Mouse (Mus musculus) neural tube, embryonic 11.5 days (tissue): ENCODE data around the gene Slc44a1. TPM values are rescaled to one million over a fixed set of nuclear protein-coding genes. Genes with fewer than 3 reads are reported as not detected.

ENCODE experiments used
- ATAC-seq: fragments of 200-750 bp; cut with Nextera tagmentation; 2 replicates; pipeline ENCODE4 v1.8.0; 2017; ENCODE audit warnings: moderate number of reproducible peaks, mild to moderate bottlenecking, moderate TSS enrichment, moderate library complexity; ENCODE audit not compliant: insufficient read depth, low FRiP score, low TSS enrichment
- DNase-seq: peaks from one replicate; pipeline ENCODE4 v3.0.0-alpha.2; 2015; ENCODE audit warnings: low spot score
- H3K27ac ChIP-seq: fragments of 300-500 bp; sonication (generic); 2 replicates; pipeline ENCODE4 v1.5.1; 2014; ENCODE audit warnings: low read depth, mild to moderate bottlenecking, low read length
- H3K27me3 ChIP-seq: fragments of 300-500 bp; sonication (generic); 2 replicates; pipeline ENCODE4 v1.6.1; 2014; ENCODE audit warnings: mild to moderate bottlenecking, low read length, mixed read lengths; ENCODE audit not compliant: control insufficient read depth, insufficient read depth
- H3K36me3 ChIP-seq: fragments of 300-500 bp; sonication (generic); 2 replicates; pipeline ENCODE4 v1.6.1; 2014; ENCODE audit warnings: mild to moderate bottlenecking, low read length, moderate library complexity, mixed read lengths; ENCODE audit not compliant: control insufficient read depth, insufficient read depth
- H3K4me1 ChIP-seq: fragments of 300-500 bp; sonication (generic); 2 replicates; pipeline ENCODE4 v1.6.1; 2014; ENCODE audit warnings: low read length, mixed read lengths; ENCODE audit not compliant: control insufficient read depth, insufficient read depth
- H3K4me2 ChIP-seq: fragments of 300-500 bp; sonication (generic); 2 replicates; pipeline ENCODE4 v1.6.1; 2014; ENCODE audit warnings: low read depth, mild to moderate bottlenecking, moderate library complexity
- H3K4me3 ChIP-seq: fragments of 300-500 bp; sonication (generic); 2 replicates; pipeline ENCODE4 v1.5.1; 2014; ENCODE audit warnings: low read depth, low read length
- H3K9ac ChIP-seq: fragments of 300-500 bp; sonication (generic); 2 replicates; pipeline ENCODE4 v1.6.1; 2014; ENCODE audit warnings: mild to moderate bottlenecking, low read length
- H3K9me3 ChIP-seq: fragments of 300-500 bp; sonication (generic); 2 replicates; pipeline ENCODE4 v1.6.1; 2016; ENCODE audit warnings: low read length; ENCODE audit not compliant: control insufficient read depth
- WGBS: fragments of 180-500 bp; shearing (Covaris S2); extraction: QIAGEN DNeasy Blood & Tissue Kit; methylation state at CpG from one replicate; pipeline ENCODE4 v1.1.7; 2014; 5-methylcytosine and 5-hydroxymethylcytosine counted together
- polyA plus RNA-seq: library from polyadenylated mRNA; unstranded; fragments of >200 nt; fragmentation: Nextera tagmentation; extraction: Ambion mirVana; gene quantifications from 2 replicates; pipeline ENCODE4 v1.2.1, GENCODE M21; 2014

Gene Slc44a1
- polyA plus RNA-seq: 21.7 and 23.1 TPM in 2 replicates

DNA sequence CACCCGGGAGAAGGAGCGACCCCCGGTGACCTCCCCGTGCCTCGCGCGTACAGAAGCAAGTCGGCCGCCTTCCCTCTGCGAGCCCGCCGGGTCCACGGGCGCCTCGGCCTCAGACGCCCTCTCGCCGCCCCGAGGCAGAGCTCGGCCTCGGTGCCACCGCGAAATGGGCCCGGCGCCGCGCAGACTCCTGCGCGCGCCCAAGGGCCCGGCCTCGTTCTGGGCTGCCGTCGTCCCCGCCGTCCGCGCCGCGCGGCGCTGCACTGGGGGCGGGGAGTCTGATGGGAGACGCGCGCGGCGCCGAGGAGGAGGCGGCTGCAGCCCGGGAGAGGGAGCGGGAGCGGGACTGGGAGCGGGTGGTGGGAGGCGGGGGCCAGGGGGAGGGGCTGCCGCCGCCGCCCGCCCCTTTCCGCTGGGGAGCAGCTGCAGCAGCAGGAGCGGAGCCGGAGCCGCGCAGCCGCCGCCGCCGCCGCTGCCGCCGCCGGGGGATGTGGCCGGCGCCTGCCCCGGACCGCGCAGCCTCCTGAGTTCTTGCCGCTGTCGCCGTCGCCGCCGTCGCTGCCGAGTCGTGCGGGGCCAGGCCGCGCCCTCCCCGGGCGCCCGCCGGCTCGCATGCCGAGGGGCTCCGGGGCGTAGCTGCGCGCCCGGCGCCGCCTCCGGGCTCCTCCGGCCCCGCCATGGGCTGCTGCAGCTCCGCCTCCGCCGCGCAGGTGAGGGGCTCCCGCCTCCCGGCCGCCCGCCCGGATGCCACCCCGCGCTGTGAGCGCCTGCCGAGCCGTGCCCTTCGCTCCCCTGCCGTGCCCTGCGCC is at the start of gene Slc44a1:
Slc44a1 (plus strand) TSS at position 404 of the 806 bp plus-strand sequence.
- Histone ChIP-seq H3K4me2 (peak within 1 kb of the TSS; percentile 98), H3K9me3 (no peaks in the 10 kb centered on the region), H3K4me1 (peaks cover 2% of the 10 kb centered on the region; the same call in 1 of the 2 replicates), H3K36me3 (no peaks in the 10 kb centered on the region), H3K27me3 (no peaks in the 10 kb centered on the region), H3K27ac (peak within 1 kb of the TSS; percentile 77), H3K9ac (peak within 1 kb of the TSS; percentile 76), H3K4me3 (peak within 1 kb of the TSS; percentile 85)
- WGBS: under 1% methylated on average over 67 of the region's 122 CpGs
- ATAC-seq (peak; percentile 94), DNase-seq (peak; percentile 94)

DNA sequence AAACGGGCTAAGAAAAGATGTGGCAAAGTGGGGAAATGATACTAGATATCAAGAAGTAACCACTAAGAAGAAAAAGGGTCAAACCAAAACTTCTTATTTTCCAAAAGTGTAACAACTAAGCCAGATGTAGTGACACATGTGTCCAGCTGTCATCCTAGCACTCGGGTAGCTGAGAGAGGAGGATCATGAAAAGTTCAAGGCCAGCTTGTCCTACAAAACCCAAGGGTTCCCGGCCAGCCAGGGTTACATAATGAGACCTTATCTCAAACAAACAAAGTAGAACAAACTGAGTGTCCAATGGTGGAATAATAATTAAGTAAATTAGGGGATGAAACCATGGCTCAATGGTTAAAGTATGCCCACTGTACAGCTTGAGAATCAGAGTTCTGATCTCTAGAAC is 45.2 kb upstream of the Slc44a1 start:
- no peaks in the 10 kb centered on the region for H3K36me3 ChIP-seq
- H3K9ac ChIP-seq: no peak overlapping the region
- H3K27me3 ChIP-seq: no peaks in the 10 kb centered on the region
- ATAC-seq: no peak
- DNase-seq: no peak
- 89% methylated on average over 3 of the region's 3 CpGs for WGBS
- H3K4me2 ChIP-seq: no peak overlapping the region
- no peaks in the 10 kb centered on the region for H3K4me1 ChIP-seq
- H3K9me3 ChIP-seq: no peaks in the 10 kb centered on the region
- no peak overlapping the region for H3K27ac ChIP-seq
- H3K4me3 ChIP-seq: no peak overlapping the region

DNA sequence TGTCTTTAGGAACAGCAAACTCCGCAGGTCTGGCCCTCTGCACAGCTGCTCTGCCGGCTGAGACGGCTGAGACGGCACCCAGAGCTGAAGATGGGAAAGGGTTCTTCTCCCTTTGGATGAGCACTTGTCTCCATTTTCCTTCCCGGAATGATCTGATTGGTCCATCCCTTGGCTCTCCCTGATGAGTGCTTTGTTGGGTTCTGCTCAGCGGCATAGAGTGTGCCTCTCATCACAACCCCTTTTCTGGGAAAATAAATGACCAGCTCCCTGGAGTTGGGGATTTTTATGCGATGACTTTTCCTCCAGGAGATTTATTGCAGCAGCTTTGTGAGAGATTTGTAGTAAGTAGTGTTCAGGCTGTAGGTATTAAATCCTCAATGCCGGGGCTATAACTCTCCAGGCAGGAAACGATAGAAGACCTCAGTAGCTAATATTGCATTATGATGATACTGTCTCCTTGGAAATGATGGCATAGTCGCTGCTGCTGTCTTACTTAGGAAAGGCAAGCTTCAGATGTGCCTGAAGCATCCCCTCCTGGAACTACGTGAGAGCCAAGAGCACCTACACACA is 43.5 kb upstream of the Slc44a1 start:
- Histone ChIP-seq H3K27ac (no peak overlapping the region), H3K27me3 (no peaks in the 10 kb centered on the region), H3K9me3 (no peaks in the 10 kb centered on the region), H3K4me3 (no peak overlapping the region), H3K9ac (no peak overlapping the region), H3K36me3 (no peaks in the 10 kb centered on the region), H3K4me2 (no peak overlapping the region), H3K4me1 (no peaks in the 10 kb centered on the region)
- ATAC-seq (no peak), DNase-seq (no peak)
- WGBS: 68% methylated on average over 11 of the region's 11 CpGs

GRCm38 (mm10) chr4:53397280-53398117 is 42.7 kb upstream of the Slc44a1 start:
- WGBS: 73% methylated on average over 4 of the region's 4 CpGs
- ATAC-seq: no peak

DNA sequence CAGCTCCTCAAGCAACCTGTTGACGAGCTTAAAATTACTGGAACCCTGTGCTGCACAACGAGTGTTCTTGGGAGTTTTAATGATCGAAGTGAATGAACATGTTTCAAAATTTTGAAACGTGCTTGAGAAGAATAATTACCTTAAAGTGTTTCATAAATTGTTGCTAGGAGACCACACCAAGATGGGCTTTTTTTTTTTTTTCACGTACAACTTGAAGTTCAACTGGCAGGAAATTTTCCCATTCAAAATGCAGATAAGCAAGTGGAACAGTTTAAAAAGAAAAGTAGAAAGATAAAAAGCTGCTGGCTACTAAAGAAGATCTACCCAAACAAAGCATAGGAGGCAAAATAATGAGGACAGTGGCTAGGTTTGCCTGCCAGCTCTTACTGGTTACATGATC is 41.7 kb upstream of the Slc44a1 start:
- DNase-seq (no peak), ATAC-seq (no peak)
- H3K4me1 ChIP-seq: no peaks in the 10 kb centered on the region
- no peaks in the 10 kb centered on the region for H3K9me3 ChIP-seq
- no peaks in the 10 kb centered on the region for H3K27me3 ChIP-seq
- H3K4me3 ChIP-seq: no peak overlapping the region
- H3K4me2 ChIP-seq: no peak overlapping the region
- WGBS: 77% methylated on average over 5 of the region's 5 CpGs
- no peak overlapping the region for H3K27ac ChIP-seq
- no peak overlapping the region for H3K9ac ChIP-seq
- H3K36me3 ChIP-seq: no peaks in the 10 kb centered on the region

More at GRCm38 (mm10) chr4:53397280-53398117, 42.7 kb upstream of the Slc44a1 start:
- Histone ChIP-seq H3K36me3 (no peaks in the 10 kb centered on the region), H3K4me1 (no peaks in the 10 kb centered on the region), H3K27ac (no peak overlapping the region), H3K9ac (no peak overlapping the region), H3K4me3 (no peak overlapping the region), H3K4me2 (no peak overlapping the region), H3K27me3 (no peaks in the 10 kb centered on the region), H3K9me3 (no peaks in the 10 kb centered on the region)
- no peak for DNase-seq

GRCm38 (mm10) chr4:53399428-53399827 is 40.8 kb upstream of the Slc44a1 start:
- no peaks in the 10 kb centered on the region for H3K36me3 ChIP-seq
- DNase-seq (no peak), ATAC-seq (no peak)
- H3K4me3 ChIP-seq: no peak overlapping the region
- no peaks in the 10 kb centered on the region for H3K9me3 ChIP-seq
- 67% methylated on average over 1 of the region's 1 CpGs for WGBS
- no peak overlapping the region for H3K27ac ChIP-seq
- no peak overlapping the region for H3K9ac ChIP-seq
- no peak overlapping the region for H3K4me2 ChIP-seq
- no peaks in the 10 kb centered on the region for H3K27me3 ChIP-seq
- no peaks in the 10 kb centered on the region for H3K4me1 ChIP-seq

GRCm38 (mm10) chr4:53403386-53403785 is 36.8 kb upstream of the Slc44a1 start:
- Histone ChIP-seq H3K27me3 (no peaks in the 10 kb centered on the region), H3K9me3 (no peaks in the 10 kb centered on the region), H3K4me1 (no peaks in the 10 kb centered on the region), H3K36me3 (no peaks in the 10 kb centered on the region), H3K9ac (no peak overlapping the region), H3K4me2 (no peak overlapping the region), H3K4me3 (no peak overlapping the region), H3K27ac (no peak overlapping the region)
- ATAC-seq (no peak), DNase-seq (no peak)
- WGBS: 94% methylated on average over 12 of the region's 12 CpGs

DNA sequence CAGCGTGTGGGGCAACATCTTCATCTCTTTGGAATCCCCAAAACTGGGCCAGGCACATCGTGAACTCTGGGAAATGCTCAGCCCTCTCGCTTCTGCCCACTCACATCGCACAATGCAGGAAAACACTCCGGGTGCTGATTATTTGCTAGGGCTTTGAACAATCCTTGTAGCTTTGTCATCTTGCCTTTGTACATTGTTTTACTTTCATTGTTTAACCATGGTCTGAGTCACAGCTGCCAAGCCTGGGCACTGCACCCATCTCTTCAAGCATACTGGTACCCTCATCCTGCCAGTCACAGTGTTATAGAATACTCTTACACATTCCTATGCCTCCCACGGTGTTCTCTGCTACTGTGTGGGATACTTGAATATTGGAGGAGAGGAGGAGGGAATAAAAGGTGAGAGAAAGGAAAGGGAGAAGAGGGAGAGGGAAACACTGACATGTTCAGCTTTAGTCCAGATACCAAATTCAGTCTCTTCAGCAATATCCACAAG is 35.7 kb upstream of the Slc44a1 start:
- ATAC-seq (no peak), DNase-seq (no peak)
- Histone ChIP-seq H3K9ac (no peak overlapping the region), H3K4me2 (no peak overlapping the region), H3K4me1 (no peaks in the 10 kb centered on the region), H3K27me3 (no peaks in the 10 kb centered on the region), H3K27ac (no peak overlapping the region), H3K4me3 (no peak overlapping the region), H3K9me3 (no peaks in the 10 kb centered on the region), H3K36me3 (no peaks in the 10 kb centered on the region)
- 93% methylated on average over 6 of the region's 6 CpGs for WGBS
